Mouse (Mus musculus) ovary, adult 10 weeks (tissue): ENCODE data around the gene Capn11. TPM values are rescaled to one million over a fixed set of nuclear protein-coding genes. Genes with fewer than 3 reads are reported as not detected.

ENCODE experiments used
- polyA plus RNA-seq: library from polyadenylated mRNA; stranded (reverse); fragments of 350-450 nt; fragmentation: Illumina TruSeq; extraction: RNeasy Lipid Tissue Mini Kit (QIAGEN cat#74804); gene quantifications from one replicate; pipeline ENCODE4 v1.2.3, GENCODE M21; 2014

Capn11 gene
- polyA plus RNA-seq = 0.29 TPM

DNA sequence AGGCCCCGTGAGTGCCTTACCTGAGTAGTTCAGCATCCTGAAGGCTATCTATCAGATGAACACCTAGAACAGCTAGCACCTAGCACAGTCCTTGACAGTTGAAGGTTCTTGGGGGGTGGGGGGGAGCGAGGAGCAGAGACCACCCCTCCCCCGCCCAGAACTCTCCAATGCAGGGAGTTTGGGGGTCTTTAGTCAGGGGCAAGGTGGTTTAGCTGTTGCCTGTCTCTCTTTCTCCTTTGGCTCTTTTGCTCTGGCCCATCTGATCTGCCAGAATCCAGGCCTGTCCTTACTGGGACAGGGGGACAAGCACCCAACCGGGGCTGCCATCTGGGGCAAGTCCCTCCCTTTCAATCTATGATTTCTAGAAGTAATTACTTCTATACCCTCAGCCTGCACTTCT, at the start of gene Capn11:
Gene Capn11, minus strand, starts transcription at position 101 of the 400 bp plus-strand sequence.

GRCm38 (mm10) chr17:45686716-45687115, 27.6 kb upstream of the Capn11 start, which contains the start of gene Tmem63b:
Gene Tmem63b, minus strand, starts transcription at chr17:45686905.

DNA sequence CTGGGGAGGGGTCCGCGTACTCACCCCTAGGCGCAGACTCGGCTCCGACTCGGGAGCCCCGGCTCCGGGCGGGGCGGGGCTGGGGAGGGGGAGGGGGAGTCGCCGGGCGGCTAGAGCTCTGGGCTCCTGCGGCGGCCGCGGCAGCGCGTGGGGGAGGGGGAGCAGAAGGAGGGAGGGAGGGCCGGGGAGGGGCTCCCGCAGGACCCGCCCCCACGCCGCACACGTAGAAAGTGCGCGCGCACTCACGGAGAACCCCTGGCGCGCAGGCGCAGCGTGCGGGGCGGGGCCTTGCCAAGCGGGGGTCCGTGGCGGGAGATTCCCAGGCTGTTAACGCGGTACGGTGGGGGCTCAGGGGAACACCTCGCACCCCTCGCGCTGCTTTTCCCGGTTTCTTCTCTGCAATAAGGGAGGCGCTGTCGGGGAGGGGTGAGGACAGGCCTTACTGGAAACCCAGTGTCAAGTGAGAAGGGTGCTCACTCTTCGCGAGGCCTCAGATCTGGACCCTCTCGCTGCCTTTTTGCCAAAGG, 27.0 kb upstream of the Capn11 start, which contains the start of gene Mrpl14:
Gene Mrpl14, plus strand, starts transcription at position 230 of the 527 bp plus-strand sequence.

GRCm38 (mm10) chr17:45601877-45602304, 57.2 kb downstream of the Capn11 start, which contains the start of gene Mymx:
Gene Mymx, minus strand, starts transcription at chr17:45602102.

GRCm38 (mm10) chr17:45599446-45600242, 59.5 kb downstream of the Capn11 start, which contains the start of gene Slc29a1:
Gene Slc29a1, minus strand, starts transcription at chr17:45599606.

Other genes with a start within 250 kb of the Capn11 start
- gene Cdc5l, start 225.6 kb downstream of the Capn11 start, polyA plus RNA-seq = 85.7 TPM
- 0.51 TPM for gene Spats1, start 183.9 kb downstream of the Capn11 start, polyA plus RNA-seq
- gene Aars2, start 152.5 kb downstream of the Capn11 start, polyA plus RNA-seq = not detected
- 1.5 TPM for gene Tcte1, start 135.9 kb downstream of the Capn11 start, polyA plus RNA-seq
- 0.46 TPM for gene Tmem151b, start 109.6 kb downstream of the Capn11 start, polyA plus RNA-seq
- 1.00 TPM for gene Nfkbie, start 103.6 kb downstream of the Capn11 start, polyA plus RNA-seq
- 3.2 TPM for gene Slc35b2, start 95.5 kb downstream of the Capn11 start, polyA plus RNA-seq
- gene Hsp90ab1, start 86.1 kb downstream of the Capn11 start, polyA plus RNA-seq = 3,146 TPM
- gene Slc29a1, start 59.7 kb downstream of the Capn11 start, polyA plus RNA-seq = 9.0 TPM
- not detected for gene Mymx, start 57.2 kb downstream of the Capn11 start, polyA plus RNA-seq
- gene Mrpl14, start 27.0 kb upstream of the Capn11 start, polyA plus RNA-seq = 1.3 TPM
- gene Tmem63b, start 27.6 kb upstream of the Capn11 start, polyA plus RNA-seq = 4.7 TPM
- gene 1600014C23Rik, start 74.5 kb upstream of the Capn11 start, polyA plus RNA-seq = not detected